ENCODE assay signal across 13 mouse cellular contexts in the genomic region with DNA sequence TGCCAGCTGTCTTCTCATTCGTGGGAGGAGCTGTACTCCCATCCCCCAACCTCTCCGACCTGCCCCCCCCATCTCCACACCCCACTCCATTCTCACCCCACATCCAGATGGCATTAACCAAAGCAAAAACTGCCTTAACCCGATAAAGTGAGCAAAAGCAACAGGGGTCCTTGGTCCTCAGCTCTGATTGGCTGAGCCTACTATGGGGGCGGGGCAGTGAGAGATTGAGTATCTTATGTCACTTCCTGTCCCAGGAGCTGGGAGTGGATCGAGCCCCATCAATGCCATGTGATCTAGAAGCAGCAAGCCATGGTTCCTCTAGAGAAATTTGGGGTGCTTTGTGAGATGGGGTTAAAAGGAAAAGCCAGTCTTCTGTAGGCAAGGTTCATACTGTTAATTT.
DNase-seq lines count a peak whose midpoint lies in the region; ATAC-seq lines count a peak whose summit lies in the region.
"Had no signal": no experiment of that assay in that cellular context is flagged by ENCODE, and none has a peak within 500 bp of the region (broad histone marks: within the 10 kb centered on the region; RNA-seq: fewer than 3 reads in every experiment).

No protein-coding gene starts in this region.

- H3K4me2 ChIP-seq in forebrain, embryonic 16.5 days (ENCODE audit: low read length) = no peak overlapping the region
- H3K4me2 ChIP-seq in neural tube, embryonic 14.5 days (ENCODE audit: low read depth, low read length) = no peak overlapping the region
- H3K4me2 ChIP-seq: limb, embryonic 13.5 days; neural tube, embryonic 12.5 days had no signal

- no peak overlapping the region for H3K9ac ChIP-seq in forebrain, embryonic 16.5 days (replicated peaks; ENCODE audit: low read depth, low read length)
- no peak overlapping the region for H3K9ac ChIP-seq in neural tube, embryonic 14.5 days (replicated peaks; ENCODE audit: low read depth, low read length)
- H3K9ac ChIP-seq: limb, embryonic 13.5 days; liver, postnatal 0 days; neural tube, embryonic 12.5 days had no signal

- H3K27ac ChIP-seq in forebrain, embryonic 16.5 days (ENCODE audit: low read length) = peak overlapping the region; percentile 30
- peak overlapping the region; percentile 16; the same call in 1 of the 2 replicates for H3K27ac ChIP-seq in neural tube, embryonic 14.5 days (ENCODE audit: low read depth, low read length)
- H3K27ac ChIP-seq: limb, embryonic 13.5 days; neural tube, embryonic 12.5 days had no signal

- H3K27me3 ChIP-seq in forebrain, embryonic 16.5 days (replicated peaks; ENCODE audit: control insufficient read depth, insufficient read depth, low read length) = no peaks in the 10 kb centered on the region
- H3K27me3 ChIP-seq in neural tube, embryonic 14.5 days (ENCODE audit: control insufficient read depth, insufficient read depth, low read length) = no peaks in the 10 kb centered on the region

- peak; percentile 39 to 44 for DNase-seq in layer of hippocampus, postnatal 14 days (ENCODE audit: low spot score in 2 of 2)
- DNase-seq in layer of hippocampus, adult 9-10 months (ENCODE audit: low spot score) = no peak
- DNase-seq in right cerebral cortex, postnatal 4 days = peak; percentile 53
- no peak for DNase-seq in right cerebral cortex, adult 18-20 months
- no peak for DNase-seq in frontal cortex, postnatal 25 days (ENCODE audit: low spot score in 2 of 2)
- DNase-seq in cerebellum, adult 8-10 months = no peak
- DNase-seq: adrenal gland, postnatal 14 days; kidney, adult 8-10 months; liver, postnatal 0 days had no signal

- peak; percentile 13; the same call in 1 of the 2 replicates for ATAC-seq in forebrain, embryonic 16.5 days
- 0 out of 2 replicates have a peak, but pooled peaks have one; percentile 11 for ATAC-seq in neural tube, embryonic 14.5 days (ENCODE audit: low read depth)
- ATAC-seq: liver, postnatal 0 days had no signal

- H3K4me3 ChIP-seq in forebrain, embryonic 16.5 days (replicated peaks; ENCODE audit: low read length) = no peak overlapping the region
- H3K4me3 ChIP-seq in neural tube, embryonic 14.5 days (ENCODE audit: low read depth, low read length) = no peak overlapping the region
- H3K4me3 ChIP-seq: limb, embryonic 13.5 days; neural tube, embryonic 12.5 days had no signal

- no peaks in the 10 kb centered on the region for H3K9me3 ChIP-seq in forebrain, embryonic 16.5 days (ENCODE audit: control insufficient read depth, low read length)
- no peaks in the 10 kb centered on the region for H3K9me3 ChIP-seq in neural tube, embryonic 14.5 days (ENCODE audit: control insufficient read depth, low read length)
- H3K9me3 ChIP-seq: limb, embryonic 13.5 days; neural tube, embryonic 12.5 days had no signal

- H3K4me1 ChIP-seq in forebrain, embryonic 16.5 days (replicated peaks; ENCODE audit: control insufficient read depth, insufficient read depth, low read length) = peaks cover 34% of the 10 kb centered on the region
- peaks cover 17% of the 10 kb centered on the region for H3K4me1 ChIP-seq in neural tube, embryonic 14.5 days (ENCODE audit: control insufficient read depth, insufficient read depth, low read length)

- WGBS in forebrain, embryonic 16.5 days = 48% methylated on average over 5 of the region's 5 CpGs
- WGBS in neural tube, embryonic 14.5 days = 53% methylated on average over 5 of the region's 5 CpGs

- no peaks in the 10 kb centered on the region for H3K36me3 ChIP-seq in forebrain, embryonic 16.5 days (ENCODE audit: control insufficient read depth, insufficient read depth)
- H3K36me3 ChIP-seq in neural tube, embryonic 14.5 days (ENCODE audit: control insufficient read depth, insufficient read depth, low read length) = no peaks in the 10 kb centered on the region
- H3K36me3 ChIP-seq: limb, embryonic 13.5 days; neural tube, embryonic 12.5 days had no signal

Comparison
In these comparisons a context has a peak if more than half of its experiments do, and no peak if none do; other contexts are left out.
1. DNase-seq: peak in layer of hippocampus, postnatal 14 days (2 of 2) and right cerebral cortex, postnatal 4 days (single experiment); none in layer of hippocampus, adult 9-10 months (single experiment), right cerebral cortex, adult 18-20 months (single experiment), frontal cortex, postnatal 25 days (0 of 2) and cerebellum, adult 8-10 months (single experiment).